Mouse (Mus musculus): ENCODE measurements around the gene Prickle1.

DNA sequence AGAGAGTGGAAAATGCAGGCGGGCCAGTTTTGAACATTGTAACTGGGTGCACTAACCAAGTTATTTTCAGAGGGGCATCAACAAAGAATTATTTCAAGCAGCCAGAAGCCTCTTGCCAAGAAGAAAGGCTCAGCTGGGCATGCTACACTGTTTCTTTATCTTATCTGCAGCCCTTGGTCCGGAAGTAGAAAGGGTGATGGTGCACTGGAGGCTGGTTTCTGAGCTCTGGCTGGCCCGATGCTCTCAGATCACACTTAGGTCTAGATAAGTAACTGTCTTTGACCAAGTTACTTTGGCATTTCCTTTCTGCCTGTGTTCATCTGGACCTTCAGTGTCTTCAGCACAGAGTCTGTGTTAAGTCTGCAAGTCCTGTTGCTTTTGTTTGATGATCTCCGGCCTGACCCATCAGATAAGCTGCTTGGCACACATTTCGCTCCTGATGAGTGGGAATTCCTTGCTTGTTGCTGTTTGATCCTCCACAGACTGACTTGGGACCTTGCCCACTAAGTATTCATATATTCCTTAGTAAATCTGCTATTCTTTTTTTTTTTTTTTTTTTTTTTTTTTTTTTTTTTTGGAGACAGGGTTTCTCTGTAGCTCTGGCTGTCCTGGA lies 70.3 kb downstream of the Prickle1 start:
- TF ChIP-seq CTCF (IDR thresholded peaks at IDR 0.05; ENCODE audit: low read depth, low read length): no peak
- TF ChIP-seq POLR2A (IDR thresholded peaks at IDR 0.05; ENCODE audit: borderline replicate concordance, low read depth, low read length): no peak
